Mouse (Mus musculus) heart, embryonic 16.5 days (tissue): Measurements from ENCODE around the gene Nox4. TPM values are rescaled to one million over a fixed set of nuclear protein-coding genes. Genes with fewer than 3 reads are reported as not detected.
"Not testable (repeated sequence)": the region's sequence is repeated elsewhere in the genome, so short reads cannot be mapped to it uniquely, and the experiment has no call there.

Experiments used
- ATAC-seq: fragments of 200-750 bp; cut with Nextera tagmentation; replicated peaks from 2 replicates; pipeline ENCODE4 v1.8.0; 2017; ENCODE audit warnings: moderate number of reproducible peaks; ENCODE audit not compliant: insufficient read depth, low FRiP score; ENCODE audit errors: extremely low read depth
- H3K27ac ChIP-seq: fragments of 300-500 bp; sonication (generic); 2 replicates; pipeline ENCODE4 v1.5.1; 2014; ENCODE audit warnings: mild to moderate bottlenecking, low read length, control low read depth, moderate library complexity
- H3K27me3 ChIP-seq: fragments of 300-500 bp; sonication (generic); 2 replicates; pipeline ENCODE4 v1.6.1; 2014; ENCODE audit warnings: low read length, mixed read lengths; ENCODE audit not compliant: control insufficient read depth, insufficient read depth
- H3K36me3 ChIP-seq: fragments of 300-500 bp; sonication (generic); 2 replicates; pipeline ENCODE4 v1.6.1; 2014; ENCODE audit not compliant: control insufficient read depth, insufficient read depth
- H3K4me1 ChIP-seq: fragments of 300-500 bp; sonication (generic); 2 replicates; pipeline ENCODE4 v1.6.1; 2014; ENCODE audit warnings: low read length, mixed read lengths; ENCODE audit not compliant: control insufficient read depth, insufficient read depth
- H3K4me2 ChIP-seq: fragments of 300-500 bp; sonication (generic); 2 replicates; pipeline ENCODE4 v1.6.1; 2014; ENCODE audit warnings: low read depth, mild to moderate bottlenecking, control low read depth, low read length
- H3K4me3 ChIP-seq: fragments of 300-500 bp; sonication (generic); 2 replicates; pipeline ENCODE4 v1.5.1; 2014; ENCODE audit warnings: mild to moderate bottlenecking, control low read depth, low read length
- H3K9ac ChIP-seq: fragments of 300-500 bp; sonication (generic); 2 replicates; pipeline ENCODE4 v1.6.1; 2014; ENCODE audit warnings: low read length, control low read depth
- H3K9me3 ChIP-seq: fragments of 300-500 bp; sonication (generic); replicated peaks from 2 replicates; pipeline ENCODE4 v1.6.1; 2016; ENCODE audit warnings: low read length; ENCODE audit not compliant: control insufficient read depth
- WGBS: fragments of 180-500 bp; shearing (Covaris S2); extraction: QIAGEN DNeasy Blood & Tissue Kit; methylation state at CpG from one replicate; pipeline ENCODE4 v1.1.7; 2014; 5-methylcytosine and 5-hydroxymethylcytosine counted together
- polyA plus RNA-seq: library from polyadenylated mRNA; unstranded; fragments of >200 nt; fragmentation: Nextera tagmentation; extraction: Ambion mirVana; gene quantifications from 2 replicates; pipeline ENCODE4 v1.2.1, GENCODE M21; 2015

The Nox4 gene
- polyA plus RNA-seq, 1 experiment from 2014 or later = 2.7 TPM

DNA sequence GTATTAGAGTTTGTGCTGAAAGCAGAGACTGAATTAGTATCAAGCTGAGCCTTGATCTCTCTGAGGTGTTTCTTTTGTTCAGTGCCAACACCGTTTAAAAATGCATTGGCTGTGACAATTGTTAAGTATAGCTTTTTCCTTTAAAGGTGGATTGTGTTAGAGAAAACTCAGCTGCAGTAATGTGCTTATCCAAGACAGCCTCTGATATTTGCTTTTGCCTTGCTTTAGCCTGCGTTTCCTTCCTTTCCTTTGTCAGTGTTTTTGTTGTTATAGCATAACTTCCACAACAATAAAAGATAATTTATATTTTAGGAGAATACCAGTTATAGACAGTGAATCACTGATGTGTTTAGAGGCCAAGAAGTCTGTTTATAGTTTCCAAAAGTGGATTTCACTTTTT, 106.9 kb downstream of the Nox4 start:
- Histone ChIP-seq H3K4me2 (no peak overlapping the region), H3K4me3 (no peak overlapping the region), H3K9ac (no peak overlapping the region), H3K27ac (no peak overlapping the region), H3K4me1 (no peaks in the 10 kb centered on the region), H3K9me3 (no peaks in the 10 kb centered on the region), H3K27me3 (no peaks in the 10 kb centered on the region), H3K36me3 (no peaks in the 10 kb centered on the region)
- WGBS = 39% methylated on average over 2 of the region's 2 CpGs
- no peak for ATAC-seq

DNA sequence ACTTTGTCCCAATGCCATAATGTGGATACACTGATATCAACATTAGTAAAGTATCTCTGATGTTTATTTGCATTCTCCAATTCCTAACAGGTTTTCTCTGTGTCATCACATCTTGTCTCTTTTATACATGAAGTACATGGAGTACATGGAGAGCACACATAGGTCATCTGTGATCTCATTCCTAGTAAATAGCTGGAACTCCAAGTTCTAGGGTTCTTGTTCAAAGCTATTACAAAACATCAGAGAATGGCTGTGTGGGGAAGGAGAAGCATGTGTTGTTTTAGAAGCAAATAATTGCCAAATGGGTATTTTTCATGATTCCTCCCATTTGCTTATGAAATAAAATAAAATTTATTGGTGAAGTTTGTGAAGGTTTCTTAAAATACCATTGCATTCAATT, 121.9 kb downstream of the Nox4 start:
- no peak for ATAC-seq
- Histone ChIP-seq H3K4me1 (no peaks in the 10 kb centered on the region), H3K4me2 (no peak overlapping the region), H3K36me3 (no peaks in the 10 kb centered on the region), H3K27ac (no peak overlapping the region), H3K9ac (no peak overlapping the region), H3K9me3 (no peaks in the 10 kb centered on the region), H3K4me3 (no peak overlapping the region), H3K27me3 (no peaks in the 10 kb centered on the region)

- Histone ChIP-seq H3K9me3 (no peaks in the 10 kb centered on the region), H3K27me3 (no peaks in the 10 kb centered on the region), H3K4me2 (no peak overlapping the region), H3K9ac (no peak overlapping the region), H3K36me3 (no peaks in the 10 kb centered on the region), H3K4me3 (no peak overlapping the region), H3K4me1 (no peaks in the 10 kb centered on the region), H3K27ac (no peak overlapping the region)
- no peak for ATAC-seq
- 77% methylated on average over 1 of the region's 1 CpGs for WGBS
Observed at GRCm38 (mm10) chr7:87369131-87369530, 123.2 kb downstream of the Nox4 start.

- Histone ChIP-seq H3K4me2 (no peak overlapping the region), H3K9me3 (no peaks in the 10 kb centered on the region), H3K4me1 (no peaks in the 10 kb centered on the region), H3K36me3 (no peaks in the 10 kb centered on the region), H3K9ac (no peak overlapping the region), H3K4me3 (no peak overlapping the region), H3K27ac (no peak overlapping the region), H3K27me3 (no peaks in the 10 kb centered on the region)
- ATAC-seq = no peak
- 73% methylated on average over 2 of the region's 2 CpGs for WGBS
Observed at GRCm38 (mm10) chr7:87370789-87371188, 124.9 kb downstream of the Nox4 start.

- no peak overlapping the region for H3K4me3 ChIP-seq
- H3K36me3 ChIP-seq = no peaks in the 10 kb centered on the region
- WGBS = 79% methylated on average over 2 of the region's 2 CpGs
- H3K9ac ChIP-seq = no peak overlapping the region
- no peaks in the 10 kb centered on the region for H3K4me1 ChIP-seq
- no peak overlapping the region for H3K27ac ChIP-seq
- H3K4me2 ChIP-seq = no peak overlapping the region
- no peaks in the 10 kb centered on the region for H3K27me3 ChIP-seq
- ATAC-seq = no peak
- H3K9me3 ChIP-seq = no peaks in the 10 kb centered on the region
Observed at GRCm38 (mm10) chr7:87371316-87371715, 125.4 kb downstream of the Nox4 start.

DNA sequence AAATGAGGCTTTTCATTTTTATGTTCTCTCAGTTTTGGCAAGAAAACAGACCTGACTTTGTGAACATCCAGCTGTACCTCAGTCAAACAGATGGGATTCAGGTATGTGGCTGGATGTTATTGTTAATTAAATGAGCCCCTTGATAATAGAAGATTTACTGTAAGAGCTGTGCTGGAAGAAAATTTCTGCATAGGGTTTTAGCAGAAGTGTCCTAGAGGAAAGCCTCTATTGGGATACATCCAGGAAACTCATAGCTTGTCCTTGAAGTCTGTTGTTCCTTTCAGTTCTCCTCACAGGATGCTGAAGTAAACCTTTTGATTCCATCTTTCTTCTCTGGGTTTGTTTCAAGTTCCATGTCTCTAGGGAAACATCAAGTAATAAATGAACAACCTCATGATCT, 128.4 kb downstream of the Nox4 start:
- no peak overlapping the region for H3K27ac ChIP-seq
- H3K4me1 ChIP-seq = no peaks in the 10 kb centered on the region
- H3K27me3 ChIP-seq = no peaks in the 10 kb centered on the region
- no peak for ATAC-seq
- no peaks in the 10 kb centered on the region for H3K36me3 ChIP-seq
- no peak overlapping the region for H3K9ac ChIP-seq
- H3K4me2 ChIP-seq = no peak overlapping the region
- H3K9me3 ChIP-seq = no peaks in the 10 kb centered on the region
- no peak overlapping the region for H3K4me3 ChIP-seq

GRCm38 (mm10) chr7:87374935-87375334, 129.0 kb downstream of the Nox4 start:
- Histone ChIP-seq H3K27me3 (no peaks in the 10 kb centered on the region), H3K9me3 (no peaks in the 10 kb centered on the region), H3K27ac (no peak overlapping the region), H3K36me3 (no peaks in the 10 kb centered on the region), H3K4me2 (no peak overlapping the region), H3K4me1 (no peaks in the 10 kb centered on the region), H3K4me3 (no peak overlapping the region), H3K9ac (no peak overlapping the region)
- 49% methylated on average over 2 of the region's 2 CpGs for WGBS
- ATAC-seq = no peak

GRCm38 (mm10) chr7:87397023-87397422, 151.1 kb downstream of the Nox4 start:
- Histone ChIP-seq H3K36me3 (no peaks in the 10 kb centered on the region), H3K4me2 (no peak overlapping the region), H3K4me1 (no peaks in the 10 kb centered on the region), H3K4me3 (no peak overlapping the region), H3K27ac (no peak overlapping the region), H3K9ac (no peak overlapping the region), H3K27me3 (no peaks in the 10 kb centered on the region), H3K9me3 (no peaks in the 10 kb centered on the region)
- WGBS = 86% methylated on average over 7 of the region's 7 CpGs
- ATAC-seq = no peak

DNA sequence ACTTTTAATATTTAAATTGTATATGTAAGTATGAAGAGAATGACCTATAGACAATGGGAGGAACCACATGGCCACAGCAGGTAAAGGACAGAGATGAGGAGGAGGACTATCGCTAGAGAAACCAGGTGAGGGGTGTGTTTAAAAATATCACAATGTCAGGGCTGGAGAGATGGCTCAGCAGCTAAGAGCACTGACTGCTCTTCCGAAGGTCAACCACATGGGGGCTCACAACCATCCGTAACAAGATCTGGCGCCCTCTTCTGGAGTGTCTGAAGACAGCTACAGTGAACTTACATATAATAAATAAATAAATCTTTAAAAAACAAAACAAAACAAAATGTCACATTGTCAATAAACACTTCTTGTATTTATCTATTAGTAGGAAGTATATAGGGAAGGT, 165.5 kb downstream of the Nox4 start:
- WGBS = 5% methylated on average over 4 of the region's 4 CpGs
- not testable (repeated sequence) for H3K27ac ChIP-seq, H3K9me3 ChIP-seq, H3K4me3 ChIP-seq, H3K4me2 ChIP-seq, ATAC-seq, H3K27me3 ChIP-seq, H3K36me3 ChIP-seq, H3K9ac ChIP-seq, H3K4me1 ChIP-seq

- Histone ChIP-seq H3K4me3 (no peak overlapping the region), H3K27ac (no peak overlapping the region), H3K9ac (no peak overlapping the region), H3K27me3 (no peaks in the 10 kb centered on the region), H3K4me1 (no peaks in the 10 kb centered on the region), H3K9me3 (no peaks in the 10 kb centered on the region), H3K36me3 (no peaks in the 10 kb centered on the region), H3K4me2 (no peak overlapping the region)
- 63% methylated on average over 1 of the region's 1 CpGs for WGBS
- no peak for ATAC-seq
Observed at GRCm38 (mm10) chr7:87413271-87413670, 167.4 kb downstream of the Nox4 start.
